Mouse (Mus musculus) gonadal fat pad, adult 2 months (tissue): ENCODE data around the gene Phf21a. TPM values are rescaled to one million over a fixed set of nuclear protein-coding genes. Genes with fewer than 3 reads are reported as not detected.
A peak's percentile ranks its signal among the peaks of the same experiment; 100 is the strongest.

Source experiments
- DNase-seq: peaks from one replicate; pipeline ENCODE4 v3.0.0-alpha.2; 2012; ENCODE audit warnings: low read depth
- polyA plus RNA-seq: library from polyadenylated mRNA; depleted of rRNA; stranded (reverse); fragments of >200 nt; gene quantifications from 2 replicates; pipeline ENCODE4 v1.2.3, GENCODE M21; 2012

Gene Phf21a
- polyA plus RNA-seq, 1 experiment, result 32.2 TPM

DNA sequence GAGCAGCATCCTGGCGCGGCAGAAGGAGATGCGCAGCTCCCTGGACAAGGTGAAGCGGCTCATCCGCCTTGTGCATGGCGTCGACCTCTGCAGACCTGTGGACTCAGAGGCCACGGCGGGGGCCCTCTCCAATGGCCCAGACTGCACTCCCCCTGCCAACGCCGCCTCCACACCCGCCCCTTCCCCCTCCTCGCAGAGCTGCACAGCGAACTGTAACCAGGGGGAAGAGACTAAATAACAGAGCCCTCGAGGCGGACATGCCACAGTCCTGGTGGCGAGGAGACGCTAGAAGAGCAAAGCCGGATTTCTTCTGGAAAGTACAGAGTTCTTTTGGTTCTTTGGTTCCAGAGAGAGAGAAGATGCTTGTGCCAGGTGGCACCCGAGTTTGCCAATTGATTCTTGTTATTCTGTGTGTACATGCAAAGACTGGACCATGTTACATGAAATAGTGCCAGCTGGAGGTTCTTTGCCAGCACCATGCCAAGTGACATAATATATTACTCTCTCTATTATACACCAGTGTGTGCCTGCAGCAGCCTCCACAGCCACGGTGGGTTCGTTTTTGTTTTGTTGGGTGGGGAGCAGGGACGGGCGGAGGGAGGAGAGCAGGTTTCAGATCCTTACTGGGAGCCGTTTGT is 267.4 kb downstream of the Phf21a start:
- DNase-seq, result no peak

- no peak for DNase-seq
These were observed 268.0 kb downstream of the Phf21a start for GRCm38 (mm10) chr2:92360893-92361292.

DNA sequence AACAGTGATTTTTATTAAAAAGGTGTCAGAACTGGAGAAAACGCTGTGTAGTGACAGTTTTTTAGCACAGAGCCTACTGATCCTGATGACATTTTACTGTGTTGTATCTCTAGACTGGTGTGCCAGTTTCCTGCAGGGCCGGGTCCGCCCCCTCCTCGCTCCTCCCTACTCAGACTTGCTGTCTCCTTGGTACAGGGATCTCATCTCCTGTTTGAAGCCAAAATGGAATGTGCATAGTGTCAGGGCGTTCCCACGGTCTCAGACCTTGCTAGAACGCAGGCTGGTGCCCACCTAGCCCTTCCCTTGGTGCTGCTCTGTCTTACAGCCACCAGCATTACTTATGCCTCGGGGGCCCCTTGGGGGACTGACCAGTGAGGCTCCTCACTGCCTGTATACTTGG is 268.9 kb downstream of the Phf21a start:
- DNase-seq, result no peak

DNA sequence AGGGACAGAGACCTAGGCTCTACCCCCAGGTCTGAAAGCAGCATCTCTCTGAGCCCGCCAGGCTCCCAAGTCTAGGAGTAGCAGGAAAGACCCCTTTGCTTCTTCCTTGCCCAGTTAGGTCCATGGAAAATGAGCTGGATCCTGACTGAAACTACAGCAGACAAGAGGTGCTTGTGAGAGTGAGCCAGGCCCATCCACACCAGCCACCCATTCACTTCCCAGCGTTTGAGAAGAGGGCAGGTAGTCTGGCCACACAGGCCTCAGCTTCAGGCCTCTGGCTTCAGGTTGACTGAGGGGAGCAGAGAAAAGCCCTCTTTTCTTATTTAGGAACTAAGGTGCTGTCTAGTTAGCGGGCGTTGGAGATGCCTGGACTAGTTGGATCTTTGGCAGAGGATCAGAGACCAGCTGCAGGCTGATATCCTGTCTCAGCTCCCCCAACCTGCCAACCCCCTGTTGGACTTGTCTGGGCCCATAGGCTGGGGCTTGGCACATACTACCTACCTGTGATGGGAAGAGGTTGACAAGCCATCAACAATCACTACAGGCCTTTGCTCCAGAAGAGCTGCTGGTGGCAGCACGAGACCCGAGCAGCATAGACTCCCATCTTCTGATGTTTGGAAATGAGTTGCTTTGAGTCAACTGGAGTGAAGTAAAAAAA is 269.8 kb downstream of the Phf21a start:
- no peak for DNase-seq

DNA sequence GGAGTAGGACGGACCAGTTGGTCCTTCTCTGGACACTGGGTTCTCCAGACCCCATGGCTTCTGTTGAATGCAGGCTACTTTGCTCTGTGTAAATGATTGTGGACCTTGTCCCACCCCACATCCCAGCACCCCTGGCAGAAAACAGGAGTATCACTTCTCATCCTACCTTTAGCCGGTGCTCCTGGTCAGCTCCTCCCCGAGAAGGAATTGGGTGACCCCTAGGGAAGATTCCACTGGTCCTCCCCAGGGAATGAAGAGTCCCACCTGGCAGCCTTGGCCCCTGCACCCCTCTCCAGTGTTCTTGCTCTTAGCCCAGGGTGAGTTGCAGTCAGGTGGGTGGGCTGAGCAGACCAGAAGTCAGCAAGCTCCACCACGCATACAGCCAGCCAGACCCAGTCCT is 271.2 kb downstream of the Phf21a start:
- no peak for DNase-seq

DNA sequence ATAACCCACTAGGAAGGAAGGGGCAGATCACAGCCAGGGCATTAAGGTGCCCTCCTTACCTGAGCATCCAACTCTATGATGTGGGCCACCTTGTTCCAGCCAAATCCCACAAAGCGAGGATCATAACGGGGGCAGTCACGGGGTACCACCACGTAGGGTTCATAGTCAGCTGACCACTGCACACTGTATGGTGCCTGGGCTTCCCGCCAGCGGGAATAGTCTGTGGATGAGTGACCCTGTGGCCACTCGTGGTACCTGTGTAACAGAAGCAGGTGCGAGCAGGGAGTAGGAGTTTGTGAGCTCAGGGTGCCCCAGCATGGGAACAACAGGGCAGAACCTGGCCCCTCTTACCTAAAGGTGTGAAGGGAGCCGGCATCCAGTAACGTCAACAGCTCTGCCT is 272.7 kb downstream of the Phf21a start:
- DNase-seq, result no peak

- no peak for DNase-seq
These were observed 274.6 kb downstream of the Phf21a start for GRCm38 (mm10) chr2:92367383-92368029.

- DNase-seq, result no peak
These were observed 277.5 kb downstream of the Phf21a start for GRCm38 (mm10) chr2:92370375-92370774.

DNA sequence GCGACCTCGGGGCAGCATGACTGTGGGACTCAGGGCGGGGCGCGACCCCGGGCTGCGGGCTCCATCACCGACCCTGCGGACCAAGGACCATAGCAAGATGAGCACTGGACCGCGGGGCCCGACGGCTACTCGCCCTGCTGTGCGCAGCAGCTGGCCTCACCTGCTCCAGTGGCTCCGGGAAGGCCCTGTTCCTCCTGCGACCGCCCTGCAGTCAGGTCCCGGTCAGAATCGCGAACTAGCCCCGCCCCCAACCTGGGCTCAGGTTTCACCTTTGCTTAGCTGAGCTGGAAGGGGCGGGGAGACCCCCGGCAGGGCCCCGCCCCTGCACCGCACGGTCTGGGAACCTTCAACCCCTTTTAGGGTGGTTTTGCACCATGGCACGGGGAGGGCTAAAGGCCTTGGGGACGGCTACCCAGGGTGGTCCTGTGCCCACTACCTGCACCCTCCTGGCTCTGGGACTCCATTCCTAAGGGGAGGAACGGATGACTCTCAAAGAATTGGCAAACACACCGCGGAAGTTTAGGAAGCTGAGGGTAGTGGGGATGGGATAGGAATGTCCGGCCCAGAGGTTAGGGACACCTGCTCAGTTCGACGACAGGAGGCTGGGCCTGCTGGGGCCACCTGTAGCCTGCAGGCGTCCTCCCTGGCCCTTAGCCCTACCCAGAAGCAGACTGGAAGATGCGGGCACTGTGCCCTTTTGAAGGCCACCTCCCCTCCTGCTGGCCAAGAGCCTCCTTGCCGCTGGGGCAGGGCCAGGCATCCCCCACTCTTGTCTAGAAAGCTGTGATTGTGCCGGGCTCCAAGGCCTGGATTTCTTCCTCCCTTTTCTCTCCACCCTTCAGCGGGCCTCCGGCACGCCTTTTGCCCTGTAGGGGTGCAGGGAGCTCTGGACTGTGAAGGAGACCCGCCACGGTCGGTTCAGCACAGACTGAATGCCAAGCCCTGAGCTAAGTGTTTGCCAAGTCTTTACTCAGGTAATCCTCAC is 278.2 kb downstream of the Phf21a start:
- no peak for DNase-seq

- no peak for DNase-seq
These were observed 279.2 kb downstream of the Phf21a start for GRCm38 (mm10) chr2:92371971-92372690.

DNA sequence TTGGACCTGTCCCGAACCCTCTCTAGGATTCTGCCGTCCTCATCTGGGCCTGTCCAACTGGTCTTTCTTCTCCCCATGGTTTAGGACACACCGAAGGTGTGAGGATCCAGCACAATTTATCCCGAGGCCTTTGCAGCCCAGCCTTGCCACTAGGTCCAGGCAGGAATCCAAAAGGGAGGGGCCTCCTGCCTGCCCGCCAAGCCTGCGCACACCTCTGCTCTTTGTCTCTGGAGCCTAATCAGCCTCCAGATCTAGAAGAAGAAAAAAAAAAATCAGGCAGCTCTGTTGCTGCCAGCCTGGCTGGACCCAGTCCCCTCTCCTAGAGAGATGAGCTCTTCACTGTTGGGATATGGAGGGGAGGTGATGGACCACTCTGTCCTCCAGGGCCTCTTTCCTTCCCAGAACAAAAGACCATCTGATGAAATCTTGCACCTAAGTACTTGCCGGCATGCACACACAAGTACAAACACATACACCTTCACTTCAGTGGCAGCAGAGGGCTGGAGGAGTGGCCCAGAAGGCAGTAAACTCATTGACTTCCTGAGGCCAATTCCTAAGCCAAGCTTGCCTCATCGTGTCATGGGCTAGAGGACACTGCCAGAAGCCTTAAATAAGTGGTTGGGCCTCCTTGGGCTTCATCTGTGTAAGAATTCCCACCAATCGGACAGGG is 280.0 kb downstream of the Phf21a start:
- peak; percentile 98 for DNase-seq

DNA sequence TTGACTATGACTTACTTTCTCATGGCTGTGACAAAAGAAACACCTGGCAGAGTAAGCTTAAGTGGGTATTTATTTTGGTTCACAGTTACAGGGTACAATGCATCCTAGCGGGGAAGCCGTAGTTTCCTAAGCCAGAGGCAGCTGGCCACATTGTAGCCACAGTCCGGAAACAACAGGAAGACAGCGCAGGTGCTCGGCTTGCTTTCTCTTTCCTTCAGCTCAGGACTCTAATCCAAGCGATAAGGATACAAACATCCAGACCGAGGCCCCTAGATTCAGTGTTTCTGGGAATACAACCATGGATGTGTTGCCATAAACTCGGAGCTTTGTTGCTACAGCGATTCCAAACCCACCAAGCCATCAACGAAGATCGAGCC is 280.5 kb downstream of the Phf21a start:
- no peak for DNase-seq

- no peak for DNase-seq
These were observed 281.6 kb downstream of the Phf21a start, which contains the start of the genes Pex16 and Large2 for GRCm38 (mm10) chr2:92374514-92374913. Gene Pex16, plus strand, starts transcription at chr2:92374676. Gene Large2, minus strand, starts transcription at chr2:92374869.

GRCm38 (mm10) chr2:92375099-92375623 is 282.2 kb downstream of the Phf21a start:
- peak; percentile 89 for DNase-seq

GRCm38 (mm10) chr2:92375788-92376187 is 282.9 kb downstream of the Phf21a start:
- no peak for DNase-seq

DNA sequence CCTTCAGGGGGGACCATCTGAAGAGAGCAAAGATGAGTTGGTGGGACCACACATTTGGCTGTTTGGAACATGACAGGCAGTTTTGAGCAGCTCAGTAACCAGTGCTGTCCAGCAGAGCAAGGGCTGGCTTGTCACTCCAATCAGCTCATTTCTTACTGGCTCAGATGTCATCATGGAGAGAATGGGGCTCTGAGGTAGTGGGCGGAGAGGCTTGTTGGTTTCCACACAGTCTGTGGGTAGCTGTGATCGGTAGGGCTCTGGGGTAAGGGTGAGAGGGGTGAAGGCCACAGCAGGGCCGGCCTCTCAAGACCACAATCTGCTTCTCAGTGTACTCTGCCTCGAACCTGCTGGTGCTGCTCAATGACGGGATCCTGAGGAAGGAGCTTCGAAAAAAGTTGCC is 283.4 kb downstream of the Phf21a start:
- DNase-seq, result no peak

DNA sequence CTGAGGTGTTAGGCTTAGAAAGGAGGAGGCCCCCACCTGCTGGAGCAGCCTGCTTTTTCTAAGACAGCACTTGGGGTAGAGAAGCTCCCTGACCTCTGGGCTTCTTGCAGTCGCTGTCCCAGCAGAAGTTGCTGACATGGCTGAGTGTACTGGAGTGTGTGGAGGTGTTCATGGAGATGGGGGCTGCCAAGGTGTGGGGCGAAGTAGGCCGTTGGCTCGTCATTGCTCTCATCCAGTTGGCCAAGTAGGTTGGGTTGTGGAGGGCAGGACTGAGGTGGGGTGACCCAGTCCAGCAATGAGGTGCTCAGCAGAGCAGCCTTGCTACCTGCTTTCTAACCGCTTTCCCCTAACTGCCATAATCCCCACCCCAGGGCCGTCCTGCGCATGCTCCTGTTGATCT is 284.4 kb downstream of the Phf21a start:
- no peak for DNase-seq

GRCm38 (mm10) chr2:92379783-92380494 is 287.0 kb downstream of the Phf21a start:
- DNase-seq, result no peak

DNA sequence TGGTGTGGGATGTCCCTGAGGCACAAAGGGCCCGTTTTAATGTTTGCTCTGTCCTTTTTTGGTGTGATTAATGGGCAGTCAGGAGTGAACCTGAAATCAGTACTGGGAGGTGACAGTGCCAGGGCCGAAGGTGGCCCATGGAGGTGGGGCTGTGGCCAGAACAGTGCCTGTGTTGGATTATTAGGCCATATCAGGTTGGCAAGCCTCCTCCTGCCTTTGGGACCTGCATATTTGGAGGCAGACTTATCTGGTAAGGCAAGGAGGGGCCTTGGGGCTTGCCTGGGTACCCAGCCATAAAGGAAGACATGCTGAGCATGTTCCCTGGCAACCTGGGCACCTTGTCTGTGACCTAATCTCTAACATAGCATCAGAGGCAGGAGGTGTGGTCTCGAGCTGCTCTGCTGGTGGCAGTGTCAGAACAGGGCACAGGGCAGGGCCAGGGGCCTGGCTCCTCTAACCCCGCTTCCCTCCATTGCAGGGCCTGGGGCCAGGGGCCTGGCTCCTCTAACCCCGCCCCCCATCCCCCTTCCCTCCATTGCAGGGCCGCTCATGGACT is 287.7 kb downstream of the Phf21a start:
- no peak for DNase-seq
